Mouse (Mus musculus) heart, embryonic 14.5 days (tissue): ENCODE measurements at regions not wholly inside any gene's neighbourhood (a gene's known extent, or its start where the extent isn't known, plus 50 kb on each side); places are given as distances from the start of the nearest gene placed in this dataset.

Experiments
- ATAC-seq: fragments of 200-750 bp; cut with Nextera tagmentation; 2 replicates; pipeline ENCODE4 v1.8.0; 2017; ENCODE audit warnings: low read depth, moderate TSS enrichment; ENCODE audit not compliant: insufficient number of reproducible peaks, insufficient read depth, low FRiP score
- H3K27ac ChIP-seq, 2 experiments: fragments of 200-500 bp in 1 of 2; fragments of 300-500 bp in 1 of 2; sonication (generic) in 1 of 2; replicated peaks in 1 of 2; 2 replicates each; pipeline ENCODE4 v1.5.1; 2012 to 2014; ENCODE audit warnings: low read depth in 2 of 2, low read length in 2 of 2, control low read depth in 1 of 2, mild to moderate bottlenecking in 1 of 2, mixed read lengths in 1 of 2; ENCODE audit not compliant: control insufficient read depth in 1 of 2, insufficient read depth in 1 of 2
- H3K27me3 ChIP-seq: fragments of 300-500 bp; sonication (generic); 2 replicates; pipeline ENCODE4 v1.6.1; 2014; ENCODE audit warnings: mild to moderate bottlenecking, low read length, control low read depth; ENCODE audit not compliant: control insufficient read depth, insufficient read depth
- H3K36me3 ChIP-seq: fragments of 300-500 bp; sonication (generic); 2 replicates; pipeline ENCODE4 v1.6.1; 2014; ENCODE audit warnings: mild to moderate bottlenecking, control low read depth, low read length, mixed read lengths; ENCODE audit not compliant: control insufficient read depth, insufficient read depth
- H3K4me1 ChIP-seq, 2 experiments: fragments of 200-500 bp in 1 of 2; fragments of 300-500 bp in 1 of 2; sonication (generic) in 1 of 2; 2 replicates each; pipeline ENCODE4 v1.6.1; 2012 to 2014; ENCODE audit warnings: low read length in 2 of 2, control low read depth in 1 of 2, mixed read lengths in 1 of 2; ENCODE audit not compliant: control insufficient read depth in 2 of 2, insufficient read depth in 2 of 2
- H3K4me2 ChIP-seq: fragments of 300-500 bp; sonication (generic); 2 replicates; pipeline ENCODE4 v1.6.1; 2014; ENCODE audit warnings: mild to moderate bottlenecking, low read length
- H3K4me3 ChIP-seq, 2 experiments: fragments of 200-500 bp in 1 of 2; fragments of 300-500 bp in 1 of 2; sonication (generic) in 1 of 2; 2 replicates each; pipeline ENCODE4 v1.5.1; 2012 to 2014; ENCODE audit warnings: low read length in 2 of 2, mild to moderate bottlenecking in 2 of 2, control low read depth in 1 of 2, low read depth in 1 of 2, moderate library complexity in 1 of 2; ENCODE audit not compliant: control insufficient read depth in 1 of 2, insufficient read depth in 1 of 2
- H3K9ac ChIP-seq: fragments of 300-500 bp; sonication (generic); 2 replicates; pipeline ENCODE4 v1.6.1; 2014; ENCODE audit warnings: mild to moderate bottlenecking, low read length
- H3K9me3 ChIP-seq: fragments of 300-500 bp; sonication (generic); 2 replicates; pipeline ENCODE4 v1.6.1; 2016; ENCODE audit warnings: low read length, control low read depth; ENCODE audit not compliant: control insufficient read depth
- WGBS: fragments of 180-500 bp; shearing (Covaris S2); extraction: QIAGEN DNeasy Blood & Tissue Kit; methylation state at CpG from one replicate; pipeline ENCODE4 v1.1.7; 2014; 5-methylcytosine and 5-hydroxymethylcytosine counted together

- Histone ChIP-seq H3K9me3 (no peaks in the 10 kb centered on the region), H3K4me3 (no peak overlapping the region), H3K4me1 (no peaks in the 10 kb centered on the region), H3K27me3 (no peaks in the 10 kb centered on the region; the same call in 1 of the 2 replicates), H3K9ac (no peak overlapping the region), H3K36me3 (no peaks in the 10 kb centered on the region), H3K27ac (no peak overlapping the region), H3K4me2 (no peak overlapping the region)
- 30% methylated on average over 15 of the region's 15 CpGs for WGBS
- ATAC-seq: no peak; the same call in 1 of the 2 replicates
These were observed 92.9 kb downstream of the Inhbb start for GRCm38 (mm10) chr1:119328921-119329692.

GRCm38 (mm10) chr1:119324551-119324950 is 97.5 kb downstream of the Inhbb start:
- Histone ChIP-seq H3K27me3 (no peaks in the 10 kb centered on the region; the same call in 1 of the 2 replicates), H3K4me2 (no peak overlapping the region), H3K36me3 (no peaks in the 10 kb centered on the region), H3K9ac (no peak overlapping the region), H3K4me1 (peaks cover 3 to 12% of the 10 kb centered on the region in 2 experiments; a peak in 2 of 4 replicates), H3K27ac (no peak overlapping the region), H3K4me3 (no peak overlapping the region), H3K9me3 (no peaks in the 10 kb centered on the region)
- 65% methylated on average over 8 of the region's 8 CpGs for WGBS
- ATAC-seq: no peak

- H3K4me3 ChIP-seq: no peak overlapping the region
- 75% methylated on average over 10 of the region's 10 CpGs for WGBS
- no peak overlapping the region for H3K9ac ChIP-seq
- no peak overlapping the region; a peak in 1 of 4 replicates for H3K27ac ChIP-seq
- no peaks in the 10 kb centered on the region; the same call in 1 of the 2 replicates for H3K27me3 ChIP-seq
- H3K4me1 ChIP-seq: peaks cover 3 to 12% of the 10 kb centered on the region in 2 experiments; a peak in 2 of 4 replicates
- ATAC-seq: no peak
- no peaks in the 10 kb centered on the region for H3K9me3 ChIP-seq
- H3K4me2 ChIP-seq: no peak overlapping the region
- H3K36me3 ChIP-seq: no peaks in the 10 kb centered on the region
These were observed 99.6 kb downstream of the Inhbb start for GRCm38 (mm10) chr1:119322279-119322995.

- H3K9ac ChIP-seq: no peak overlapping the region
- H3K4me2 ChIP-seq: no peak overlapping the region
- no peaks in the 10 kb centered on the region; the same call in 1 of the 2 replicates for H3K27me3 ChIP-seq
- H3K4me3 ChIP-seq: no peak overlapping the region
- H3K27ac ChIP-seq: peak overlapping the region in 1 of 2 experiments; percentile 24; a peak in 1 of 4 replicates
- WGBS: 66% methylated on average over 8 of the region's 8 CpGs
- no peak; the same call in 1 of the 2 replicates for ATAC-seq
- no peaks in the 10 kb centered on the region for H3K9me3 ChIP-seq
- peaks cover 3 to 12% of the 10 kb centered on the region in 2 experiments; a peak in 2 of 4 replicates for H3K4me1 ChIP-seq
- H3K36me3 ChIP-seq: no peaks in the 10 kb centered on the region
These were observed 100.2 kb downstream of the Inhbb start for GRCm38 (mm10) chr1:119321799-119322198.

- Histone ChIP-seq H3K4me1 (peaks cover 2 to 8% of the 10 kb centered on the region in 2 experiments; a peak in 2 of 4 replicates), H3K36me3 (no peaks in the 10 kb centered on the region), H3K4me3 (no peak overlapping the region), H3K9me3 (no peaks in the 10 kb centered on the region), H3K27ac (no peak overlapping the region), H3K27me3 (no peaks in the 10 kb centered on the region), H3K9ac (no peak overlapping the region), H3K4me2 (no peak overlapping the region)
- ATAC-seq: no peak
- WGBS: 80% methylated on average over 4 of the region's 4 CpGs
These were observed 105.0 kb downstream of the Inhbb start for GRCm38 (mm10) chr1:119317006-119317405.

GRCm38 (mm10) chr1:119308719-119309365 is 113.2 kb downstream of the Inhbb start:
- no peak for ATAC-seq
- no peaks in the 10 kb centered on the region for H3K9me3 ChIP-seq
- no peaks in the 10 kb centered on the region for H3K27me3 ChIP-seq
- H3K9ac ChIP-seq: no peak overlapping the region
- H3K4me1 ChIP-seq: peaks cover 7 to 9% of the 10 kb centered on the region in 2 experiments; a peak in 3 of 4 replicates
- 52% methylated on average over 9 of the region's 9 CpGs for WGBS
- H3K4me2 ChIP-seq: no peak overlapping the region
- H3K4me3 ChIP-seq: no peak overlapping the region
- peak overlapping the region in 1 of 2 experiments; percentile 25; a peak in 1 of 4 replicates for H3K27ac ChIP-seq
- H3K36me3 ChIP-seq: no peaks in the 10 kb centered on the region

- 33% methylated on average over 13 of the region's 13 CpGs for WGBS
- no peak overlapping the region for H3K4me2 ChIP-seq
- no peaks in the 10 kb centered on the region for H3K27me3 ChIP-seq
- no peak overlapping the region for H3K4me3 ChIP-seq
- no peak overlapping the region for H3K9ac ChIP-seq
- peaks cover 7 to 9% of the 10 kb centered on the region in 2 experiments; a peak in 3 of 4 replicates for H3K4me1 ChIP-seq
- H3K27ac ChIP-seq: no peak overlapping the region
- H3K36me3 ChIP-seq: no peaks in the 10 kb centered on the region
- ATAC-seq: no peak
- no peaks in the 10 kb centered on the region for H3K9me3 ChIP-seq
These were observed 116.6 kb downstream of the Inhbb start for GRCm38 (mm10) chr1:119305315-119305976.
